Mouse (Mus musculus) WW6 (cell line): Measurements from ENCODE around the gene Syce2.

ENCODE experiments used
- DNase-seq: peaks from one replicate; pipeline ENCODE4 v3.0.0-alpha.2; 2013; ENCODE audit warnings: low read depth, low spot score

The Syce2 gene

GRCm38 (mm10) chr8:84928456-84929306 lies 56.8 kb downstream of the Syce2 start:
- DNase-seq = no peak

- no peak for DNase-seq
Observed at GRCm38 (mm10) chr8:84930582-84930981, 58.7 kb downstream of the Syce2 start.

GRCm38 (mm10) chr8:84933767-84934559 lies 62.1 kb downstream of the Syce2 start:
- no peak for DNase-seq

DNA sequence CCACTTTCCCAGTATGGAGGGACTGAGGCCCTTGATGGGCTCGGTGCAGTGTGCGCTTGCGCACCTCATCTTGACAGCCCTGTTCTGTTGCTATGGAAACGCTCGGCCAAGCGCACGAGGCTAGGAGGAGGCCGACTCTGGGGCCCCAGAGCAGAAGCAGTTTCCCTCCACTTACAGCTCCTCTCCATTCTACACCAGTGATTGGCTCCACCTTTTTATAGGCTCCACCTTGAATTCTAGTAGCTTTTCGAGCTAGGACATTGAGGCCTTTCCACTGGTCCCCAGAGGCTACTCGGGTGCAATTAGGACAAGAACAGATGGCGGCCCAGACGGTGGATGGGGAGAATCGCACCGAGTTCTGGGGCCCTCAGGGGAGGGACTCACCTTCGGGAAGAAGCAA lies 62.9 kb downstream of the Syce2 start:
- DNase-seq = no peak

- DNase-seq = no peak
Observed at GRCm38 (mm10) chr8:84935489-84935888, 63.6 kb downstream of the Syce2 start.

- DNase-seq = no peak
Observed at GRCm38 (mm10) chr8:84936041-84936961, 64.4 kb downstream of the Syce2 start.

GRCm38 (mm10) chr8:84936962-84937546 lies 65.1 kb downstream of the Syce2 start, which contains the start of gene Mast1:
TSS of gene Mast1 (minus strand) at chr8:84937359.
- no peak for DNase-seq
